Mouse (Mus musculus) adrenal gland (tissue): ENCODE results near the gene Slc24a4.
"Not testable (repeated sequence)": the region's sequence is repeated elsewhere in the genome, so short reads cannot be mapped to it uniquely, and the experiment has no call there.

ENCODE experiments used
- intact Hi-C: fragments of 180-260 bp; cut with DNase I; formaldehyde crosslinking; loops from one replicate; pipeline ENCODE4 v1.15.1; 2025

Slc24a4 gene

DNA sequence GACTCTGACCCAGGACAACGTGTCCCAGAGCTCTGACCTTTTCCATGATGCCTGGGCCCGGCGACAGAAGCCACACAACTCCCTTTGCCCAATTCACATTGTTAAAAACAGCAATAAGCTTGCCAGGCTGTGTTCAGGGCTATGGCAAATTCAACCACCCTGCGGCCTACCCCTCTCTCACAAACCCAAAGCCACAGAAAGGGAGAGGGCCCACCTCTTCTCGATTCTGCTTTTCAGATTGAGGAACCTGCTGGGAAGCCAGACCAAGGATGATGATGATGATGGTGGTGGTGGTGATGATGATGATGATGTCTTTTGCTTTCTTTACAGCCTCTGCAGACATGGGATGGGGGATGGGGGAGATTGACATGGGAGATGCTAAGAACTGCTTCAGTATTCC lies 117.7 kb downstream of the Slc24a4 start:
- intact Hi-C loops: no loop called here

DNA sequence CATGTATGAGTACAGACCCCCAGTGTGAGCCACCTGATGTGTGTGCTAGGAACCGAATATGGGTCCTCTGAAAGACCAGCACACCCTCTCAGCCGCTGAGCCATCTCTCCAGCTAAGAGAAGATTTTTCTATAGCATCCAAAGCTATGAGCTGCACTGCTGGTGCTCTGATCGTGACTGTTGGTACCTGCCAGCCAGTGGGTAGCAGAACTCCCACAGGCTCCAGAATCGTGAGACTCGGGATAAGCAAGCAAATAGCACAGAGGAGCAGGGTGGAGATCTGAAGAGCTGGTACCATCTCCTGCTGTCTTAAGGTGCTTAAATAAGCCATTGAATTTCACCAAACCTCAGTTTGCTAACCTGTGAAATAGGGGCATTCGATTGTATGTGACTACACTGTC lies 119.6 kb downstream of the Slc24a4 start:
- intact Hi-C loops: no loop called here

DNA sequence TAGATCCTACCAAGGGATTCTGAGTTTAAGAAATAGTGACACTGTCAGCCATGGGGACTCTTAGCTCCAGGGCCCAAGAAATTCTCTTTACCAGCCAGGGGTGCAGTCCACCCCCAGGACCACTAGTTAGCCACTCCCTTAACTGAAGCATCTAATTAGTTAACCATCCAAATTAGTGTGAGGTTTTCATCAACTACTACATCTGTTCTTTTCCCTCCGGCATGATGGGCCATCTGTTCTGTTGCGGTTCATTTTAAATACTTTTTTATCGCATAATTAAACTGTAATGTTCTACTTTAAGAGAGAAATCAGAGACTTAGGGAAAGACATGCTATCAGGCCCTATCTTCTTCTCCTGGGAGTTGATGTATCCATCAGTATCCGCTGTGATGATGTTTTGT lies 121.8 kb downstream of the Slc24a4 start:
- intact Hi-C loops: no loop called here

DNA sequence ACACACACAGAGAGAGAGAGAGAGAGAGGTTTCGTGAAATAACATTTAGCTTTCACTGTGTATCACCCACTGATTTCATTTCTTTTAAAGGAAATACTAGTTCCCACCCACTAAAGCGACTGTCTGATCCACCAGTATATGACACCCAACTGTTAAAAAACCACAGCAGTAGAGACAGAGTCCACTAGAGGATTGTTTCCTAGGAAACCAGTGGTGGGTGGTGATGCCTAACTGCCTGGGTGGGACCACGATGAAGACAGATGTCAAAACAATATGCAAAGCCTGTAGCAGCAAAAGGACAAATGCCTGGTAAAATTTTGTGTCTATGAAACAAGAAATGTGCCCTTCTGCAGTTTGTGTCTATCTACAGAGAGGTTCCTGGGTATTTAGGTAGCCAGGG lies 122.5 kb downstream of the Slc24a4 start:
- intact Hi-C loops: no loop called here

DNA sequence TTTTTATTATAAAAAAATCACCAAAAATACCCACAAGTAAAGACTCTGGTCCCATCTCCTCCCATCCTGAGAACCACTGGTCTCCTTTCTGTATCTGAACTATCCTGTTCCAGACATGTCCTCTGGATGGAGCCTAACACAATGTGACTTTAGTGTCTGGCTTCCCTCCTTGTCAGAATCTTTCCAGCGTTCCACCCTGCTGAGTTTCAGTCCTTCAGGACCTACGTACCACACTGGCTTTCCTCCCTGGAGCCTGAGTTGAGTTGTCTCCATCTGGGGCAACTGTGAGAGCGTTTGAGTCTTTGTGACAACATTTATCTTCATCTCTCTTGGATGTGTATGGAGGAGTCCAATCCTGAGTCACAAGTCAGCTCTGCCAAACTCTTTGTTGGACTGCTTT lies 123.5 kb downstream of the Slc24a4 start:
- intact Hi-C loops: no loop called here

DNA sequence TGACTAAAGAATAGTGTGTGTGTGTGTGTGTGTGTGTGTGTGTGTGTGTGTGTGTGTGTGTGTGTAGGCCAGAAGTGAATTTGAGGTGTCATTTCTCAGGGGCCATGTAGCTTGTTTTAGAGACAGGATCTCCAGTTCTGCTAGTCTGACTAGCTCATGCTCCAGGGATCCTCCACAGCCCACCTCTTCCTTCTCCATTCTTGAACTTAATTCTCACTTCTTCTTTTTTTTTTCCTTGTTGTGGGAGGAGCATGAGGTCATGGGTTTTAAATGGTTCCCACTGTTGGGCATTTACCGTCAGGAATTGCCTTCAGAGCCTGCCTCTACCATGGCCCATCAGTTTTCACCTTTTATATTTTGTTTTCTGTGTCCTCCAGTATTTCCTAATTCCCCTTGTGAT lies 124.0 kb downstream of the Slc24a4 start:
- intact Hi-C loops: no loop called here

DNA sequence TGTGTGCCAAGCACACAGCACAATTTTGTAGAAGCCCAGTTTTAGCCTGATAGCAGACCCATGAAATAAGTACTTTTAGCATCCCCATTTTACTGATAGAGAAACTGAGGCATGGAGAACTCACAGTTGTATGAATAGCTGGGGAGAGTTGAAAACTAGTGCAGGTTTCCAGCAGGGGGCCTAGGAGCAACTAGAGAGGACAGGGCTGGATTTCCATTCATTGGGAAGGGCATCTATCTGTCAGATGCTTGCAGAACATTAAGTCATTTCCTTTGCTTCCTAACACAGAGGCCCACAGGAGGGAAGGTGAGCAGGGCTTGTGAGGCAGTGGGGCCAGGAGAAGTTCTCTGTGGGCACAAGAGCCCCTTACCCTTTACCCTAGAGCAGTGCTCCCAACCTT lies 126.5 kb downstream of the Slc24a4 start:
- intact Hi-C loops: loop anchor here (5.0 kb wide), 1 partner anchor 92 kb away; no protein-coding TSS in a partner anchor

DNA sequence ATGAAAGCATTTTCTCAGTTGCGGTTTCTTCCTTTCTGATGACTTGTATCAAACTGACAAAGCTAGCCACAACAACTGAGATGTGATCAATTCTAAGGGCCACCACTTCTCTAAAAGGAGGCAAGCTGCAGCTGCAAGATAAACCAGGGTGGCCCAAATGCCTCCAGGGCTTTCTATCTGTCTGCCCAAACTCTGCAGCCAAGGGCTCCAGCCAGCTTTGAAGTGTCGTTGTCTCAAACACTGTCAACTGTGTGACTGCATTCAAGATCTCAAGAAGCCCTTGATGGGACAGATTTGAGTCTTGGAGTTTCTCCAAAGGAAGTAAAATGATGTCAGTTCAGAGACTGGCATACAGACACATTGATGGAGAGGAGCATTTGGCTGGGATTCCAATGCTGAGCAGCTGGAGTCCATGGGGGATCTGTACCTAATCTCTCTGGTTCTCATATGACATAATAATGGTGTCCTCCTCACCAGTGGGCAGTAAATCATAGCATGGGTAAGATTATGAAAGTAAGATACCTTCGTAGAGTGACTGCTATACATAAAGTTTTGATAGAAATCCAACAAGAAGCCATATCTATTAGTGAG lies 130.1 kb downstream of the Slc24a4 start:
- intact Hi-C loops: loop anchor here (5.0 kb wide), 1 partner anchor 89 kb away; no protein-coding TSS in a partner anchor

DNA sequence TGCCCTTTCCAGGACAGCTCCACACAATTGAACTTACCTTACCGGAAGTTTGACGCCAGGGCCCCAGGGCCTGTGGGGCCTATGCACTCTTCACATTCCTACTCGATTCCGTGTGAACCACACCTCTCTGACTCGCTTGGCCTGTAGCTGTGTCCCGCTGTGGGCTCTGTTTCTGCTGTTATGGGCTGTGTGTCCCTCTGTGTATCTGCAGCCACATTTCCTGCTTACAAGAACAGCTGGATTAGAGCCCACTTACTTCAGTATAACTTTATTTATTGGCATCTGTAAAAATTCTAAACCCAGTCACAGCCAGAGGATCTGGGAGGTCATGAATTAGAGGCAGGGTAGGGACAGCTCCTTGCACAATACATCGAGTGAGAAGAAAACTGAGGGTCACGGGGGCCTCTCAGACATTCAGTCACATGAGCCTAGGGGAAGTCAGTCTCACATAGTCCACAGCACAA lies 133.4 kb downstream of the Slc24a4 start:
- intact Hi-C loops: no loop called here

DNA sequence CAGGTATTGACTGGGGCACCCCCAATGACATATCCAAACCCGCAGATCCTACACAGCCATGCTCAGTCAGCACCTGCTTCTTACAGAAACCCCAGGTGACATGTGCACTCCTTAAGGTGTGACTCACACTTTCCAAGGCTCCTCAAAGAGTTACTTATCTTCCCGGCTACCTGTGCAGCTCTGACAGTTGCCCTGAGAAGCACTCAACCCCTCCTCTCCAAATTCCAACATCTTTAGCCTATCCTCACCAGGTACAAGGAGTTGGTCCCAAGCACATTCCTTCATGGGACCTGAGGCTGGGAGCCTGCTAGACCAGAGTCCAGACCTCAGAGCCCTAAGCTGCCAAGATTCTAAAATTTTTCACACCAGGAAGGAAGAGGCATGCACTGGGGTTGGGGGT lies 134.3 kb downstream of the Slc24a4 start:
- intact Hi-C loops: no loop called here

DNA sequence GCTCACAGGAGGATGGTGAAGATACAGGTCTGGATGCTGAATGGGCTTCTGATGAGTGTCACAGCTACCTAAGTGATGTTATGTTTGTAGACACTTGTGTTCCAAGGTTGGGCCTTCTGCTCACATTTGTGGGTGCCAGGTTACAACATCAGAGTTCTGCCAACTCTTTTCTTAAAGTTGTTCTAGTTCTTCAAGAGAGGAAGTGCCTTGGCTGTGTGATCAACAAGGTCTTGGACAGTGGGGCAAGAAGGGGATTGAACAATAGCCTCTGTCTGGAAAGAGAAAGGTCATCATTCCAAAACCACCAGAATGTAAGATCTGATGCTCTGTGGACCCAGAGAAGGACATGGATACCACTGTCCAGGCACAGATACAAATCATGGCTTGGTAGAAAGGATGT lies 134.7 kb downstream of the Slc24a4 start:
- intact Hi-C loops: no loop called here

DNA sequence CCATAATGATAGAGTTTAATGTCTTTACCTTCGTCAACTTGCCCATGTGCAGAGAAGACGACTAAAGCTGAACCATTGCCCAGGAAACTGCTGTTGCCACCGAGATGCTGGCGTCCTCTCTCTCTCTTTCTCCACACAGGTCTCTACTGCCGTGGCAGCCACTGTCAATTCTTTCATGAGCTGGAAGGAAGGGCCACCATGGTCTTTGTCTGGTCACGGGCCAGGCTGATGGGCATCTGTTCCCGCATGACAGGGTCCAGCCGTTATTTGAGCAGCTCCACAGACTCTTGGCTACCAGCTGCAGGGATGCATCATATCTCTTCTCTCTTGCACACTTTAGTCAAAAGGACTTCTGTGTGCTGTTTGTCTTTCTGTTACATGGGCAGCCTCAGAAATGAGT lies 137.9 kb downstream of the Slc24a4 start:
- intact Hi-C loops: no loop called here

DNA sequence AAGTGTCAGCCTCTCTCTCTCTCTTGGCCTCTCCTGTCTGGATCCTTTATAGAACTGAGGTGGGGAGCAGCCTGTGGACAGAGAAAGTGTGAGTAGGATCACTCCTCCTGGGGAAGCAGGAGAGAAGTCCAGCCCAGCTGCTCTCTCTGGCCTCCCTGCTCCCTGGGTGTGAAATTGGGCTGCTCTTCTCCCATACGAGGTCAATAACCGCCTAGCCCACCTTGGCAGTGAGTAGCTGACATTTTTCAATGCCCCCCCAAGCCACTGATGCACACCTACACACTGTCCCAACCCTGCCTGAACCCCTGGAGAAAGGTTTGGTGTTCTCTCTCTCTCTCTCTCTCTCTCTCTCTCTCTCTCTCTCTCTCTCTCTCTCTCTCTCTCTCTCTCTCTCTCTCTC lies 140.6 kb downstream of the Slc24a4 start:
- intact Hi-C loops: no loop called here

DNA sequence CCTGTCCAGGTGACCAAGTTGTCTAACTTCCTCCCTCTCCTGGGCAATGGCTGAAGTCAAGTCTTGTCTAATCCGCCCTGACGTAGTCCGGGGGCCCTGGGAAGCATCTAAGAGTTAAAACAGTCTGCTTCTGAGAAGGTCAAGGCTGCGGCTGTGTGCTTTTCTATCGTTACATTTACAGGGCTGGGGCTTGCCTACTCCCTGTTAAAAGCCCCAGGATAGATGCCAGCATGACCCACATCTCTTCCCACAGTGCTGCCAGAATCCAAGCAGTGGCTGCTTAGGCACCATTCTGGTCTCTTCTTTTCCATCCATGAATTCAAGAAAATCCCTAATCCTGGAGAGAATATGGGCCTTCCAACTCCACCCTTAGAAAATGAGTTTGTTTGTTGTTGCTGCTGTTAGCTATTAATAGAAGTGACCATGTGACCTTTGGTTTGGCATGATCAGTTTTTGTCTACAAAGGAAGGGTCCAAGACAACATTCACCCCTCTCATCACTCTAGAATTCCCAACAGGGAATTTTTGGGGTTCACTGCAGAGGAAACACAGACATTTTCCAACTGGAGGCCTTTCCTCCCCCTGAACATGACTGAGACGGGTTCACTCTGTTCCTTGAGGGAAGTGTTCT lies 142.4 kb downstream of the Slc24a4 start:
- intact Hi-C loops: no loop called here

DNA sequence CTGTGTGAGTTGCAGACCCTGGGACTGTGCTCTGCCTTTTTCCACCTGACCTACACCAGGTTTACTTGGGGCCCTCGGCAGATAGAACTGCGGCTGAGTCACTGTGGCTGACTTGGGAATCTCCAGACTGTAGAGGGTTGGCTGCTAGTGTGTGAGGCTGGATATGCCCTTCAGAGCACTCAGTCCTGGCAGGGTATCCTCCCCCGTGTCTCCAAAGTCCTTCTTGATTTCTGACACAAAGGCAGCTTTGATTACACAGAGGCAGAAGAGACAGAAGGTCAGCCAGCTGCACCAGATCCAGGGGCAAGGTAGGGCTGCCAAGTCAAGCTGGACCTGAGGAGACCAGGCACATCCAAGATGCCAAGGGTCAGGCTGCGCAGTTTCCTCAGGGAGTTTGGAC lies 142.9 kb downstream of the Slc24a4 start:
- intact Hi-C loops: no loop called here

DNA sequence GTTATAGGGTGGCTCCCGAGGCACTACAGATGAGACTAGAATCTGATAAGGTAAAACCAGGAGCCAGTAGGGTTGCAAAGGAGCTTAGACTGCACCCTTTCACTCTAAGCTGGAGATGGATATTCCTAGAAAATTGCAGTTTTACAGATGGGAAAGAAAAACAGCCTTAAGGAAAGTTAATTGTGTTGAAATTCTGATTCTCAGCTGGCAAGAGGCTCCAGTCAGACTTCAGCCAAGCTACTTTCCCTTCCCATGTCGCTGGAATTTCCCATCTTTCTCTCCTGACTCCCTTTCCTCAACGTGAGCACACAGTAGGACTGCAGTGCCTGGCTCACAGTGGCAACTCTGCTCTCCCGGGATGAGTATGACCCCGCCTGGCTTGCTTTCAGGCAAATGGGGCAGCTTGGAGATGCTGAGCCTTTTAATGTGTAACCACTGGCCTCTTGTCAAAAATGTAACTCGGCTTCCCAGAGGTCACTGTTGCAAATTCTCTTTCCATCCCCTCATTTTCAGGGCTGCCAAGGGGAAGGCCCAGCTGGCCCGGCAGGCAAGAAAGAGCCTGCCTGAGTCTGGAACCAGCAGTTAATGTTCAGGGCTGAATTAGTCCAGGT lies 147.4 kb downstream of the Slc24a4 start:
- intact Hi-C loops: no loop called here

DNA sequence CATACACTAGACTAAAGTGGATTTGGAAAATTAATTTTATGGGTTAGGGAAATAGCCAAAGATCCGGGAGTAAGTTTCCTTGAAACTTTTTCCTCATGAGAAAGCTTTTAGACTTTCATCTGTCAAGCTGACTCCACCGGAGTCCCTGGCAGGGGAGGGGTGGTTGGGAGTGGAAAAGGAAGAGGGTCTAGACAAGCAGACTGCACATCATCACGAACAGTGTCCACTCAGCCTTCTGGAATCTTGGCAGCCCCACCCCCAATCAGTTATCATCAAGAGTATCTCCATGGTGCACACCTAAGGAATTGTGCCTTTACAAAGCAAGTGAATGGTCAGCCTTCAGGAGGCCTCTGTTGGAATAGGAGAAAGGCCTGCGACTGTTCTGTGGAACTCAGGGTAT lies 151.8 kb downstream of the Slc24a4 start:
- intact Hi-C loops: not testable (repeated sequence)

DNA sequence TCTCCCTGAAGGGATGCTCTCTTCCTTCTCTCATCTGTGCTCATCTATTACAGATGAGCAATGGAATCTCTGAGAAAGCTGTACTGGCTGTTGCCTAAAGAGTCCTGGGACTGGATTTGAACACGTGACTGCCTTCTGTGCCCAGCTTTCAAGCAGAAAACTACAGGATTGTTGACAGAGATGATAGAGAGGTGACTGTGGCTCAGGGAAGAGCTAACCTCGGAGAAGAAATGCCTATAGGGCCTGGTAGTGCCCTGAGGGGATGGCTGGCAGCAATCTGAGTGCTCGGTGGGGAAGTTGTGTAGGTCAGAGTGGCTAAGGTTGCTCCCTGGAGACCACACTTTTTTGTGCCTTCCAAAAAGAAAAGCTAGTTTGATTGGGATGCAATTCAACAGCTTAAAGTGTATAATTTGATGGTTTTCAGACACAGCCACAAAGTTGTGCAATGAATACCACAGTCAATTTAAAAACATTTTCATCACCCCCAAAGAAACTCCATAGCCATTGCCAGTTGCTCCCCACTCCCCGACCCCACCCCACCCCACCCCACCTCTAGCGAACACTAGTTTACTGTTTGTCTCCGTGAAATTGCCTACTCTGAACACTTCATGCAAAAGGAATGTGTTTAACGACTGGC lies 152.5 kb downstream of the Slc24a4 start:
- intact Hi-C loops: no loop called here

DNA sequence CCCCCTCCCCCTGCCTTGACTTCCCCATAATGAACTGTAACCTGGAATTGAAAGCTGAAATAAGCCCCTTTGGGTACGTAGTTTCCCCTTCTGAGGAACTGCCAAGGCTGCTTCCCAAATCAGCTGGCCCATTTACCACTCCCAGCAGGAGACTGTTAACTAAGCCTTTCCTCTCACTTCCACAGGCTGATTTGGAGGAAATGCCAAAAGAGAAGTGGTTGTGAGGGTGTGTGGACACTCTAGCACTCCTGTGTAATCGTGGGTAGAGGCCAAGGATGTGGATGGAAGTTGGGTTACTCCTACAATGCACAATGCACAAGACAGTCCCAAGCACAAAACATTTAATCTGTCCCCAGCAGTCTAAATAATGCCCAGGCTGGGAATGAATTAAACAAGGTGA lies 153.6 kb downstream of the Slc24a4 start:
- intact Hi-C loops: no loop called here

DNA sequence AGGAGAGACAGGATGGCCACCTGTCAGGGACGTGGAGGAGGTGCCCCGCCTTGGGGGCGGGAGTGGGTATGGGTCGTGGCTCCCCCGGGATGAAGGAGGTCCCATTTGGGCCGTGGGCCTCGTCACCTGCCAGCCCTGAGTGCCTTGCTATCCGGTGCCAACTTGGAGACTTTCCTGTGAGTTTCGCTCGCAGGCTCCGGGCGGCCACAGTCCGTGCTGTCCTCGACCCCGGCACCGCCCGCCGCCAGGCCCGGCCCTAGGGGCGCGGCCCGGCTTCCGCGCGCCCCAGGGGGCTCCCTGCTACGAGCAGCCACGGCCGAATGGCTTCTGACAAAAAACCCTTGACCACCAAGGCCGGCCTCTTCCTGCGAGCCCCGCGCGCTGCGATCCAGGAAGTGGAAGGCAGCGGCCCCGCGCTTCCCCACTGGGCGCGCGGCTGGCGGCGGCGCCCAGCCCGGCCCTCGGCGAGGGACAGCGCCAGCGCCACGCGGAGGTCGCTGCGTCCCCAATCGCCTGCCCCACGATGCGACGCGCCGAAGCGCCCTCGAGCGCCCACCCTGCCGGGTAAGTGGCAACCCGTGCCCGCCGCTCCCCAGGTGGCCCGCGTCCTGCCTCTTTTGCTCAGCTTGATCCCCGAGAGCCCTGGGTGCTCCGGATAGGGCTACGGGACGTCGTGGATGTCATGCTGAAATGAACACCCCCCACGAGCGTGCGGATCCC lies 154.4 kb downstream of the Slc24a4 start, which contains the start of gene Rin3:
Gene Rin3, plus strand, starts transcription at position 286 of the 720 bp plus-strand sequence.
- intact Hi-C loops: no loop called here

DNA sequence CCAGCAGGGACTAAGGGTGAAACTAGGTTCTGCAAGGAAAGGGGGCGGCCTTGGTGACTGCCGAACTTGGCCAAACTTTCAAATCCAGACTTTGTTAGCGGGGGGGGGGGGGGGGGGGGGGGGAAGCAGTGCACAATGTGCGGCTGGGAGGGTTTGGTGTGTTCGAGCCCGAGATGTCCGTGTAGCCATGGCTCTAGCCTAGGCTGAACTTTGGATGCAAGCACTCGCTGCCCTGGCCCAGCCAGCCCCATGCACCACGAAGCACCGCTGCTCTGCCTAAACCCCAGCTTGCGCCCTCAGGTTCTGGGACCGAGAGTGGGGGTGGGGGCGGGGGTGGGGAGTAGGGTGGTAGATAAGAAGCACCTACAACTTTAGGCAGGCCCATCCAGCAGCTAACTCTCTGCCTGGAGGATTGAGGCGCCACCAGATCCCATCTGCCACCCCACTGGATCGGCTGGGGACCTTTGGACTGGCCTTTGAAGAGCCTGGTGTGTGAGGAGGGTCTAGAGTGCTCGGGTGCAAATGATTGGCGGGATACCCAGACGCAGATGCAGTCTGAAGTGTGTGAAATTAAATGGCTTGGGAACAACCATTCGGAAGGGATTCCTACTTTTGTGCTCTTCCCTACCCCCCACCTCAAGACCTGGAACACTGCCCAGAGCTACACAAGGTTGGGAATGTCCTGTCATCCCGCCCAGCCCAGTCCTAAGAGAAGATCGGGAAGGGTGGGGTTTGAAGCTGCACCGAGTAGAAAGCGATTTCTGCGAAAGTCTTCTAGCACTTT lies 155.1 kb downstream of the Slc24a4 start:
- intact Hi-C loops: no loop called here
